ENCODE assay signal across 15 mouse cellular contexts in the genomic region with DNA sequence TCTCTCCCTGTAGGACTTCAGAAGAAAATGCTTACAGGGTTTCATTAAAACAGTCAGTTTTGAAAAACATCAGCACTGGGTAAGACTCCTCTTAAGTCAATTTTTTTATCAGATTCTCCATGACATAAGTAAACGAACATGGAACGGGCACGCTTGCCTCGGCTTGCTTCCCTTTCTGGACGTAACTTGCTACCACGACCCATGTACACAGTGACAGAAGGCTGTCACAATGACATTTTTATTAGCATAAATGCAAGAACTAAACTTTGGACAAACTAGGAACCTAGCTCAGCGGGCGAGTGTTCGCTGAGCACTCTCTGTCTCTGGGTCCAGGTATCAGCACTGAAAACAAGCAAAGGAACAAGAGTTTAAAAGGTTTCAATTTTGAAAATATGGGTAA.
DNase-seq lines count a peak whose midpoint lies in the region; ATAC-seq and TF ChIP-seq lines count a peak whose summit lies in the region.
"Had no signal": no experiment of that assay in that cellular context is flagged by ENCODE, and none has a peak within 500 bp of the region (broad histone marks: within the 10 kb centered on the region; RNA-seq: fewer than 3 reads in every experiment).

No protein-coding gene starts in this region.

- H3K36me3 ChIP-seq in midbrain, embryonic 10.5 days, result no peaks in the 10 kb centered on the region
- no peaks in the 10 kb centered on the region for H3K36me3 ChIP-seq in midbrain, postnatal 0 days (ENCODE audit: insufficient read depth, low read length)
- no peaks in the 10 kb centered on the region for H3K36me3 ChIP-seq in embryonic facial prominence, embryonic 15.5 days
- H3K36me3 ChIP-seq in hindbrain, embryonic 11.5 days (ENCODE audit: control insufficient read depth, insufficient read depth, low read length), result no peaks in the 10 kb centered on the region
- H3K36me3 ChIP-seq in neural tube, embryonic 14.5 days (ENCODE audit: control insufficient read depth, insufficient read depth, low read length), result no peaks in the 10 kb centered on the region
- H3K36me3 ChIP-seq: heart, embryonic 10.5 days; liver, embryonic 12.5 days had no signal

- peaks cover 42% of the 10 kb centered on the region for H3K4me1 ChIP-seq in midbrain, embryonic 10.5 days
- H3K4me1 ChIP-seq in midbrain, postnatal 0 days (ENCODE audit: insufficient read depth, low read length), result no peaks in the 10 kb centered on the region
- H3K4me1 ChIP-seq in embryonic facial prominence, embryonic 15.5 days, result peaks cover 14% of the 10 kb centered on the region
- no peaks in the 10 kb centered on the region for H3K4me1 ChIP-seq in hindbrain, embryonic 11.5 days (replicated peaks; ENCODE audit: control insufficient read depth, insufficient read depth, low read length)
- H3K4me1 ChIP-seq in neural tube, embryonic 14.5 days (ENCODE audit: control insufficient read depth, insufficient read depth, low read length), result peaks cover 6% of the 10 kb centered on the region; the same call in 1 of the 2 replicates

- TF ChIP-seq CTCF in midbrain, postnatal 0 days (IDR thresholded peaks at IDR 0.05), result no peak

- H3K4me3 ChIP-seq in midbrain, embryonic 10.5 days, result no peak overlapping the region
- H3K4me3 ChIP-seq in midbrain, postnatal 0 days (ENCODE audit: low read depth, low read length), result no peak overlapping the region
- H3K4me3 ChIP-seq in embryonic facial prominence, embryonic 15.5 days (replicated peaks), result no peak overlapping the region
- no peak overlapping the region for H3K4me3 ChIP-seq in hindbrain, embryonic 11.5 days (ENCODE audit: low read depth, low read length)
- no peak overlapping the region for H3K4me3 ChIP-seq in neural tube, embryonic 14.5 days (ENCODE audit: low read depth, low read length)
- H3K4me3 ChIP-seq: heart, embryonic 10.5 days; layer of hippocampus, adult 2 months; liver, embryonic 12.5 days had no signal

- H3K4me2 ChIP-seq in midbrain, postnatal 0 days (ENCODE audit: low read depth, low read length, poor library complexity, severe bottlenecking), result no peak overlapping the region
- H3K4me2 ChIP-seq in embryonic facial prominence, embryonic 15.5 days (replicated peaks), result no peak overlapping the region
- no peak overlapping the region for H3K4me2 ChIP-seq in hindbrain, embryonic 11.5 days (replicated peaks; ENCODE audit: low read depth, low read length)
- H3K4me2 ChIP-seq in neural tube, embryonic 14.5 days (ENCODE audit: low read depth, low read length), result no peak overlapping the region
- H3K4me2 ChIP-seq: liver, embryonic 12.5 days had no signal

- H3K9me3 ChIP-seq in midbrain, embryonic 10.5 days (replicated peaks), result no peaks in the 10 kb centered on the region
- H3K9me3 ChIP-seq in midbrain, postnatal 0 days (ENCODE audit: low read length), result no peaks in the 10 kb centered on the region
- H3K9me3 ChIP-seq in embryonic facial prominence, embryonic 15.5 days (replicated peaks), result no peaks in the 10 kb centered on the region
- H3K9me3 ChIP-seq in hindbrain, embryonic 11.5 days (ENCODE audit: control insufficient read depth, low read length), result no peaks in the 10 kb centered on the region
- no peaks in the 10 kb centered on the region for H3K9me3 ChIP-seq in neural tube, embryonic 14.5 days (ENCODE audit: control insufficient read depth, low read length)
- H3K9me3 ChIP-seq: heart, embryonic 10.5 days; liver, embryonic 12.5 days had no signal

- no peak for DNase-seq in midbrain, embryonic 10.5 days (ENCODE audit: low spot score)
- no peak for DNase-seq in midbrain, postnatal 0 days (ENCODE audit: low spot score)
- no peak for DNase-seq in hindbrain, embryonic 11.5 days (ENCODE audit: low spot score)
- no peak for DNase-seq in adrenal gland, adult 18-20 months (ENCODE audit: low spot score in 2 of 2)
- no peak for DNase-seq in right cerebral cortex, postnatal 10 days (ENCODE audit: low spot score in 2 of 2)
- DNase-seq: gastrocnemius, postnatal 25 days; left cerebral cortex, postnatal 4 days; thymus, adult 2 months had no signal

- WGBS in midbrain, embryonic 10.5 days, result 85% methylated on average over 9 of the region's 9 CpGs
- 92% methylated on average over 9 of the region's 9 CpGs for WGBS in midbrain, postnatal 0 days
- WGBS in embryonic facial prominence, embryonic 15.5 days, result 75% methylated on average over 9 of the region's 9 CpGs
- WGBS in hindbrain, embryonic 11.5 days, result 83% methylated on average over 9 of the region's 9 CpGs
- 87% methylated on average over 9 of the region's 9 CpGs for WGBS in neural tube, embryonic 14.5 days

- peak overlapping the region; percentile 81 for H3K27ac ChIP-seq in midbrain, embryonic 10.5 days (replicated peaks)
- no peak overlapping the region for H3K27ac ChIP-seq in midbrain, postnatal 0 days (ENCODE audit: low read depth, low read length)
- H3K27ac ChIP-seq in embryonic facial prominence, embryonic 15.5 days (replicated peaks), result peak overlapping the region; percentile 49; the same call in 1 of the 2 replicates
- peak overlapping the region; percentile 59; the same call in 1 of the 2 replicates for H3K27ac ChIP-seq in hindbrain, embryonic 11.5 days (ENCODE audit: low read depth, low read length)
- H3K27ac ChIP-seq in neural tube, embryonic 14.5 days (ENCODE audit: low read depth, low read length), result peak overlapping the region; percentile 49; the same call in 1 of the 2 replicates
- H3K27ac ChIP-seq: kidney, postnatal 0 days; layer of hippocampus, adult 2 months; liver, embryonic 12.5 days had no signal

- ATAC-seq in midbrain, postnatal 0 days (ENCODE audit: low FRiP score), result no peak
- ATAC-seq in embryonic facial prominence, embryonic 15.5 days (ENCODE audit: insufficient number of reproducible peaks, low FRiP score, low TSS enrichment, low read depth), result no peak
- ATAC-seq in hindbrain, embryonic 11.5 days (ENCODE audit: low FRiP score), result no peak
- ATAC-seq in neural tube, embryonic 14.5 days (ENCODE audit: low read depth), result no peak
- ATAC-seq: forebrain, embryonic 14.5 days; liver, embryonic 12.5 days had no signal

- H3K9ac ChIP-seq in midbrain, postnatal 0 days (replicated peaks; ENCODE audit: low read length, poor library complexity, severe bottlenecking), result no peak overlapping the region
- H3K9ac ChIP-seq in embryonic facial prominence, embryonic 15.5 days, result no peak overlapping the region
- no peak overlapping the region for H3K9ac ChIP-seq in hindbrain, embryonic 11.5 days (ENCODE audit: low read depth, low read length)
- no peak overlapping the region for H3K9ac ChIP-seq in neural tube, embryonic 14.5 days (replicated peaks; ENCODE audit: low read depth, low read length)
- H3K9ac ChIP-seq: liver, embryonic 12.5 days had no signal

- no peaks in the 10 kb centered on the region for H3K27me3 ChIP-seq in midbrain, embryonic 10.5 days (ENCODE audit: low read depth, poor library complexity, severe bottlenecking)
- H3K27me3 ChIP-seq in midbrain, postnatal 0 days (ENCODE audit: insufficient read depth, low read length), result no peaks in the 10 kb centered on the region
- no peaks in the 10 kb centered on the region for H3K27me3 ChIP-seq in embryonic facial prominence, embryonic 15.5 days
- no peaks in the 10 kb centered on the region for H3K27me3 ChIP-seq in hindbrain, embryonic 11.5 days (ENCODE audit: control insufficient read depth, insufficient read depth, low read length)
- no peaks in the 10 kb centered on the region for H3K27me3 ChIP-seq in neural tube, embryonic 14.5 days (ENCODE audit: control insufficient read depth, insufficient read depth, low read length)
- H3K27me3 ChIP-seq: liver, embryonic 12.5 days had no signal
